Mouse (Mus musculus): ENCODE measurements around the gene Pctp. TPM values are rescaled to one million over a fixed set of nuclear protein-coding genes. Genes with fewer than 3 reads are reported as not detected.

The Pctp gene
- polyA plus RNA-seq, 1 experiment from 2014 or later = 20.2 TPM

DNA sequence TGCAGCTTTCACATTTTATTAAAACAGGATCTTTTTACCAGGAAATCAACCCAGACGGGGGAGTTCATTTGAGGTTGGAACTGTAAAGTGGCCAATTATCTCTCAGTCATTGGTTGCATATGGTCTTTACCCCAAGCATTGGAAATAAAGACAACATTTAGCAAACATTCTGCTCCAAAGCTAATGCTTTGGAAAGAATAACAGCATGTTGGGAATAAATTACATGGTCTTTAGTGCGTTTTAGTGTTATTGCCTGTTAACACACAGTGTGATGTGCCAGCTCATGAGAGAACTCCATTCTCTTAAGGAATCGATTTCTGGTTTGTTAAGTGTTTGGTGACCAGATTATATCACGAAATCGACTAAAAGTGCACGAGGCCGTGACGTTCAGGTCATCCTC is 57.5 kb downstream of the Pctp start:
- DNase-seq (ENCODE audit: low spot score) = no peak
- Histone ChIP-seq H3K4me3 (no peak overlapping the region), H3K27me3 (ENCODE audit: low read depth, poor library complexity, severe bottlenecking) (no peaks in the 10 kb centered on the region), H3K4me1 (no peaks in the 10 kb centered on the region), H3K36me3 (no peaks in the 10 kb centered on the region), H3K27ac (replicated peaks) (no peak overlapping the region), H3K9me3 (replicated peaks) (no peaks in the 10 kb centered on the region)
- WGBS = 94% methylated on average over 8 of the region's 8 CpGs

DNA sequence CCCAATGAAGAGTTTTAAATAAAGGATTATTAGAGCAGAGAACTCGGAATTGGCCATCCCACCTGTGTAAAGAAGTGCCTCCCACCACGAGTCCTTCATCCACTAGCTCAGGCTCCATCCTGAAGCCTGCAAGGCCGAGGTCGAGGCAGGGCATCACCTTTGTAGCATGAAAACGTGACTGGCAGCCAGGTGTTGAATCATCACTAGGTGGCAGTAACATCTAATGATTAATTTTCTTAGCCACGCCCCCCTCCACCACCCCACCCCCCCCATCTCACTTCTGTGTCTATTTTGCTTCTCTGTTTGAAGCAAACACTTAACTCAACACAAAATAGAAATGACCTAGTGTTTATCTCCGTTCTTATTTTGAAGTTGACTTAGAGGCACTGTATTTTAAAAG is 65.5 kb downstream of the Pctp start:
- 43% methylated on average over 7 of the region's 7 CpGs for WGBS
- H3K9me3 ChIP-seq (replicated peaks) = no peaks in the 10 kb centered on the region
- no peak overlapping the region for H3K27ac ChIP-seq (replicated peaks)
- H3K4me3 ChIP-seq = no peak overlapping the region
- H3K36me3 ChIP-seq = no peaks in the 10 kb centered on the region
- H3K4me1 ChIP-seq = peaks cover 11% of the 10 kb centered on the region
- no peak for DNase-seq (ENCODE audit: low spot score)
- H3K27me3 ChIP-seq (ENCODE audit: low read depth, poor library complexity, severe bottlenecking) = no peaks in the 10 kb centered on the region; the same call in 1 of the 2 replicates

Other genes with a start within 250 kb of the Pctp start
- 1.9 and 2.6 TPM in 2 replicates for gene Ankfn1, start 225.2 kb downstream of the Pctp start, polyA plus RNA-seq (2016; fragmentation: Nextera tagmentation; extraction: Ambion mirVana)
- 5.8 and 5.9 TPM in 2 replicates for gene Tmem100, start 27.5 kb upstream of the Pctp start, polyA plus RNA-seq (2016; fragmentation: Nextera tagmentation; extraction: Ambion mirVana)
- 15.4 TPM in 2 replicates for gene Gm45716, start 184.8 kb upstream of the Pctp start, polyA plus RNA-seq (2016; fragmentation: Nextera tagmentation; extraction: Ambion mirVana)
- gene Mmd, start 246.6 kb upstream of the Pctp start, polyA plus RNA-seq (2016; fragmentation: Nextera tagmentation; extraction: Ambion mirVana) = 38.9 and 42.7 TPM in 2 replicates

Data from midbrain, embryonic 10.5 days (tissue).